Mouse (Mus musculus) hindbrain, embryonic 10.5 days (tissue): ENCODE data around the gene Ccdc85c. TPM values are rescaled to one million over a fixed set of nuclear protein-coding genes. Genes with fewer than 3 reads are reported as not detected.

Experiments used
- DNase-seq: peaks from one replicate; pipeline ENCODE4 v3.0.0-alpha.2; 2017; ENCODE audit warnings: low spot score
- H3K27ac ChIP-seq: fragments of 300-500 bp; sonication (generic); 2 replicates; pipeline ENCODE4 v1.5.1; 2016; ENCODE audit warnings: mild to moderate bottlenecking, moderate library complexity
- H3K27me3 ChIP-seq: fragments of 300-500 bp; sonication (generic); 2 replicates; pipeline ENCODE4 v1.6.1; 2016; ENCODE audit warnings: mild to moderate bottlenecking; ENCODE audit not compliant: poor library complexity, insufficient read depth, severe bottlenecking
- H3K36me3 ChIP-seq: fragments of 300-500 bp; sonication (generic); 2 replicates; pipeline ENCODE4 v1.6.1; 2016; ENCODE audit warnings: mild to moderate bottlenecking, moderate library complexity
- H3K4me1 ChIP-seq: fragments of 300-500 bp; sonication (generic); replicated peaks from 2 replicates; pipeline ENCODE4 v1.6.1; 2016; ENCODE audit warnings: mild to moderate bottlenecking
- H3K4me3 ChIP-seq: fragments of 300-500 bp; sonication (generic); 2 replicates; pipeline ENCODE4 v1.5.1; 2016; ENCODE audit warnings: mild to moderate bottlenecking, moderate library complexity
- H3K9me3 ChIP-seq: fragments of 300-500 bp; sonication (generic); 2 replicates; pipeline ENCODE4 v1.6.1; 2016; ENCODE audit warnings: mild to moderate bottlenecking, moderate library complexity
- WGBS: fragments of 180-500 bp; shearing (Covaris S2); methylation state at CpG from one replicate; pipeline ENCODE4 v1.1.7; 2016; 5-methylcytosine and 5-hydroxymethylcytosine counted together
- polyA plus RNA-seq: library from polyadenylated mRNA; unstranded; fragments of >200 nt; fragmentation: Nextera tagmentation; extraction: Ambion mirVana; gene quantifications from 2 replicates; pipeline ENCODE4 v1.2.1, GENCODE M21; 2016

The Ccdc85c gene
- polyA plus RNA-seq, 1 experiment from 2014 or later: 16.0 TPM

DNA sequence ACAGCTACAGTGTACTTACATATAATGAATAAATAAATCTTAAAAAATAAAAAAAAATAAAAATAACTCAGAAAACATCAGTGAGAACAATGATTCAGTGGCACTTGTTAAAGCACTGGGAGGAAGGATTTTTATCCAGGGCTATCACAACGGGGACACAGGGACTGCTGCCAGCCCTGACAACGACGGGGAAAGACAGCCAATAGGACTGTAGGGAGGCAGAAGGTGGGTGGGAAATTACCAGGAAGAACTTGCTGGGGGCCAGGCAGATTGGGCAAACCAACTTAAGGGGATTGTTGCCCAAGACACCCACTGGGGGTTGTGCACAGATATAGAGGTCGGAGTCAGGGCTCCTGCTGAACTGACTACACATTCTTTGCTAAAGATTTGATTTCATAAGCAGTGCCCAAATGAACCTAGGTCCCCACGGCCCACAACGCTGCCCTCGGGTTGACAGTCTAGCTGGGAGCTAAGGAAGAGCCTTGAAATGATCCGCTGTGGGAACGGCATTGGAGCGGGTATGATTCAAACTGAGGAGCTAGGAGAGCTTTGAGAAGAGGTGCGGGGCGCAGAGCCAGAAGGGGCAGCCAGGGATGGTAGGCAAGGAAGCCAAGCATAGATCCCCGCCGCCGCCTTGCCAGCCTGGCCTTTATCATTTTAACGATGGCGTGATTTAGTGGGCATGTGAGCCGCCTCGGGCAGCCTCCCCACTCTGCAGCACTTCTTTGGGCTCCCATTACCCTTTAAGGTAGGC, 13.1 kb upstream of the Ccdc85c start:
- no peak for DNase-seq
- WGBS: 82% methylated on average over 19 of the region's 19 CpGs
- no peak overlapping the region for H3K4me3 ChIP-seq
- no peak overlapping the region for H3K27ac ChIP-seq
- peaks cover 54% of the 10 kb centered on the region for H3K4me1 ChIP-seq
- no peaks in the 10 kb centered on the region for H3K9me3 ChIP-seq
- H3K36me3 ChIP-seq: no peaks in the 10 kb centered on the region
- H3K27me3 ChIP-seq: 0 out of 2 replicates have a peak, but pooled peaks cover 2% of the 10 kb centered on the region

DNA sequence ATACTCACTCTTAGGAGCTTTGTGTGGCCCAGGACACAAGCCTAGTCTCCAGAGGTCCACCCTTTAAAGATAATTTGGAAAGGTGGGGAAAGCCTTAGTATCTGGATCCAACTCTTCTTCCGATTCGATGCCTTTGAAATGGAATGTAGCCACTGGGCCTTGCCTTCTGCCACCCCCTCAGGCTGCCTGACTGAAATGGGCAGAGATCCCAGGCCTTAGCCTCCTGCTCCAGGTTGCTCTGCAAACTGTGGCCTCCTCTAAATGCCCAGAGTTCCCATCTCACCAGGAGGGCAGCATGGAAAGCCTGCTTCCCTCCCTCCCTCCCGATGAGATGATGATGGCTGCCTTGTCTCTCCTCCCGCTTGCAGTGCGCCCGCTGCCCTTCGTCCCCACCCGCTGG, 11.8 kb upstream of the Ccdc85c start:
- H3K4me1 ChIP-seq: peaks cover 43% of the 10 kb centered on the region
- 93% methylated on average over 8 of the region's 8 CpGs for WGBS

DNA sequence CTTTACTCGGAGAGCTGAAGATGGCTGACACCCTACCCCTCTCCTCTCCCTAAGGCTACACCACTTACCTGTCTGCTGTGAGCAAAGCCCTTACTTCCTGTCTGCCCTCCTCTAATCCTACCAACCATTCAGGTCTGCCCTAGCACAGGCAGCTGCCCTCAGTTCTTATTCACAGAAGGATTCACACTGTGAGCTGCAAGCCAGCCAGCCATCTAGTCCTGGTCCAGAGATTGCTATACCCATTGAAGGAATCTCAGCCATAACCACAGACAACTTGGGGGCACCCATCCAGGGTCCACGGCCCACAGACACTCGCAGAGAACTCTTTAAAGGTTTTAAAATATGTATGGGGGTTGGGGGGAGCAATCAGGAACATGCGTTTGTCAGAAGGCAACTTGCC, 11.2 kb upstream of the Ccdc85c start:
- peak overlapping the region; percentile 90 for H3K27ac ChIP-seq
- DNase-seq: no peak
- no peaks in the 10 kb centered on the region for H3K36me3 ChIP-seq
- H3K9me3 ChIP-seq: no peaks in the 10 kb centered on the region
- H3K4me1 ChIP-seq: peaks cover 37% of the 10 kb centered on the region
- H3K27me3 ChIP-seq: no peaks in the 10 kb centered on the region
- no peak overlapping the region for H3K4me3 ChIP-seq
- 76% methylated on average over 4 of the region's 4 CpGs for WGBS

More for the DNA sequence above, 11.8 kb upstream of the Ccdc85c start:
- Histone ChIP-seq H3K27me3 (0 out of 2 replicates have a peak, but pooled peaks cover 2% of the 10 kb centered on the region), H3K36me3 (no peaks in the 10 kb centered on the region), H3K9me3 (no peaks in the 10 kb centered on the region), H3K4me3 (no peak overlapping the region), H3K27ac (peak overlapping the region; percentile 35; the same call in 1 of the 2 replicates)
- no peak for DNase-seq

DNA sequence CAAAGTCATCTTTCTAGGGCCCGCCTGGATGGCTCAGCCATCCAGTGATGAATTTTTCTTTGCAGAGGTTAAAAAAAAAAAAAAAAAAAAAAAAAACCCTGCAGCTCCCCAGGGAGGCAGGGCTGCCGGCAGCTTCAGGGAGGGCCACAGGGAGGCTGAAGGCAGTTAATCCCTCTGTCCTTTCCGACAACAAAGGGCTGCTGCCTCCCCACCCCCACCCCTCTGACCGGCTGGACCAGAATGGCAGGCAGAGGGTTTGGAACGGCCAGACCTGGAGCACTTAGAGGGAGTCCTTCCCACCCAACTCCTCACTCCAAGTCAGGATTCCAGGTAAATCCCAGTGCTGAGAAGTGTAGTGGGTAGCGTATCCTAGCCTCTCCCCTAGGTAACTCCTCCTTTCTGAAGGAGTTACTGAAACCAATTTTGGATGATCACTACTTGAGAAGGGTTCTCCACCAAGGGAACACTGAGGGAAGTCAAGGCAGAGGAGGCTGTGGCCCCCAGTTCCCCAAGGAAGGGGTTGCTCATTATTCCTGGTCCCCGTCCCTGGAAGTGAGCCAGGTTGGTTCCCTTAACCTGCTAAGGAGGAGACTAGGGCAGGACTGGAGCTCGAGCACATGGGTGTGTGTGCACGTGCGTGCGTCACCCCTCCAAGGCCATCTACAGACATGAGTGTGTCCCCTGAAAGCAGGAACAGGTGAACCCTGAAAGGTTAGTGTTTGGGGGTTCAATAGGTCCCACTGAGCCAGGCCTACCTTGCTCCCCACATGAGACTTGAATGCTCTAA, 10.2 kb upstream of the Ccdc85c start:
- Histone ChIP-seq H3K4me3 (peak overlapping the region; percentile 39), H3K4me1 (peaks cover 36% of the 10 kb centered on the region), H3K36me3 (no peaks in the 10 kb centered on the region), H3K27ac (peak overlapping the region; percentile 90), H3K9me3 (no peaks in the 10 kb centered on the region), H3K27me3 (no peaks in the 10 kb centered on the region)
- DNase-seq: peak; percentile 67
- WGBS: 30% methylated on average over 11 of the region's 11 CpGs

DNA sequence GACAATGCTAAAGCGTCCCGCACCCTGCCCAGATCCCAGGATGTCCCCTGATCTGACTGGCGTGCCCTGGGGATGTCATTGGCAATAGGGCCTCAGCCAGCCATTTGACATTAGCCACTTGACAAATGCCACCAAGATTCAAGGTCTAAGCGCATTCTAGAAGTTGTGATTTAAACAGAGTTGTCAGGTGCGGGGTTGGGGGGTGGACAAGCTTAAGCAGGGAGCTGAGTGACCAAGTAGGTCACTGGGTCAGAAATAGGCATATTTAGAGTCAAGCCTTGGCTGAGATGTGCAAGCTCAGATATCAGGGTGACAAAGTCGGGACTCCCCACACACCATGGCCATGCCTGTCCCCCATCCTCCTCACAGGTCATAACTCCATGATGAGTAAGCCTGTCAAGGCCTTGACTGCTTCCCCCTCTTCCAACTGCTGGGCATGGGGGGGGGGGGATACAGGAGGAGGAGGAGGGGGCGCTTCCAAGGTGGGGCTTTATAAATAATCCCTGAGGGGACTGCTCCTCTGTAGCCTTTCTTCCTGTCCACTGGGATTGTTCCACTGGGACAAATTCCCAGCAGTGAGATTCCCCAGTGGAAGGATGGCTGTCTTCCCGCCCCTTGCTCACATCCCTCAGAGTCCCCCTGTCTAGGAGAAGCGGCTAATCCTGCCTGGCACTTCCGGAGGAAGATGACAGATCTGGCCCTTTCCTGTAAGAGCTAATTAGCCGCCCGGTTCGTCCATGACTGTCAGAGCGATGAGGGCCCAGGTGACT, 9.4 kb upstream of the Ccdc85c start:
- Histone ChIP-seq H3K27me3 (no peaks in the 10 kb centered on the region), H3K27ac (peak overlapping the region; percentile 90), H3K4me3 (peak overlapping the region; percentile 39), H3K36me3 (no peaks in the 10 kb centered on the region), H3K4me1 (peaks cover 36% of the 10 kb centered on the region), H3K9me3 (no peaks in the 10 kb centered on the region)
- WGBS: 32% methylated on average over 14 of the region's 14 CpGs
- DNase-seq: no peak

DNA sequence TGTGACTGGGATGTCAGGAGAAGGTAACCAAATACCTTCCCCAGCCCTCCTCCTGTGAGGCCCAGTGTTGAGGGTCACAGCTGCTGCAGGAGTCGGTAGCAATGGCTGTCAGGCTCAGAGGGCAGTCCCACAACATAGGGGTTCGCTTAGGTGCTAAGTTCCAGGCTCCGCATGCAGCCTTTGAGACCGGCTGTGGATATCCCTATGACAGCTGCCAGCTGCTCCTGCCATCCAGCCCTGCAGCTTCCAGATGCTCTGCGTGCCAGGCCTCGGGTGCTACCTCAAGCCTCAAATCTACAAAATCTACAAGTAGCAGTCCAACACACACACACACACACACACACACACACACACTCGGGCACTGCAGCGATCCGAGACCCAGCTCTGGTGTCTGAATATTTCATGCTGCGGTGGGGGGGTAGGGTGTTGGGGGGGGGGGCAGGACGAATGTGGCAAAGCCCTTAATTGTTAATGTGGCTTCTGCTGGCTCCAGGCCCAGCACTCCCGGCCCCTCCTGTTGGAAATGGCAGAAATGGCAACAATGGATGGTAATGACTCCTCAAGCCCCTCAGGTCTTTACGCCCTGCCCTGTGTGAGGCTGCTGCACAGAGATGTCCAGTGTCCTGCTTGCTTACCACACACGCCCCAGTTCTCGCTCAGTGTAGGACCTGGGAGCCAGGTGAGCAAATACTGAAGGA, 3.1 kb upstream of the Ccdc85c start:
- H3K27ac ChIP-seq: peak overlapping the region; percentile 97
- WGBS: 37% methylated on average over 15 of the region's 15 CpGs
- H3K36me3 ChIP-seq: no peaks in the 10 kb centered on the region
- DNase-seq: no peak
- no peaks in the 10 kb centered on the region; the same call in 1 of the 2 replicates for H3K27me3 ChIP-seq
- no peaks in the 10 kb centered on the region for H3K9me3 ChIP-seq
- peaks cover 62% of the 10 kb centered on the region for H3K4me1 ChIP-seq
- peak overlapping the region; percentile 91 for H3K4me3 ChIP-seq

DNA sequence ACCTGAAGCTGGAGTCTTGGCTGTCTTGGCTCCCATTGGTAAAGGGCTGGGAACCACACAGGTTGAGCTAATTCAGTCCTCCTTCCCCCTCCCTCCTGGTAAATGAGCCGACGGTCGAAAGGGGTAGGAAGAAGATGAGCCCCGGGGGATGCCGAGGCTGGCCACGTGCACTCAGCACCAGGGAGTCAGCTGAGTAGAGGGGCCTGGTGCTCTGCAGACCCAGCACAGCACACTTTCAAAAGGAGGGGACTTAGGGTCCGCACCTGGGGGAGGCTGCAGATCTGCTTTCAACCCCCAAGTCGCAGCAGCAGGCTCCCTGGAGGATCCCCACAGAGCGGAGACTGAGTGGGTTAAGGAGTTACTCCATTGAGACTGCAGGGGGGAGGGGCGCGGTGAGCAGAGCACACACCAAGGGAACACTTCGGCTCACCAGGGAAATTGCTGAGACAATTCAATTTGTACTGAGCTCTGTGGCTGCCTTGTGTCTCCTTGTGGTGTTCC, 2.2 kb upstream of the Ccdc85c start:
- peak; percentile 53 for DNase-seq
- peak overlapping the region; percentile 97 for H3K27ac ChIP-seq
- 2% methylated on average over 12 of the region's 12 CpGs for WGBS
- peaks cover 71% of the 10 kb centered on the region for H3K4me1 ChIP-seq
- peak overlapping the region; percentile 91 for H3K4me3 ChIP-seq
- no peaks in the 10 kb centered on the region for H3K9me3 ChIP-seq
- no peaks in the 10 kb centered on the region; the same call in 1 of the 2 replicates for H3K27me3 ChIP-seq
- H3K36me3 ChIP-seq: no peaks in the 10 kb centered on the region

DNA sequence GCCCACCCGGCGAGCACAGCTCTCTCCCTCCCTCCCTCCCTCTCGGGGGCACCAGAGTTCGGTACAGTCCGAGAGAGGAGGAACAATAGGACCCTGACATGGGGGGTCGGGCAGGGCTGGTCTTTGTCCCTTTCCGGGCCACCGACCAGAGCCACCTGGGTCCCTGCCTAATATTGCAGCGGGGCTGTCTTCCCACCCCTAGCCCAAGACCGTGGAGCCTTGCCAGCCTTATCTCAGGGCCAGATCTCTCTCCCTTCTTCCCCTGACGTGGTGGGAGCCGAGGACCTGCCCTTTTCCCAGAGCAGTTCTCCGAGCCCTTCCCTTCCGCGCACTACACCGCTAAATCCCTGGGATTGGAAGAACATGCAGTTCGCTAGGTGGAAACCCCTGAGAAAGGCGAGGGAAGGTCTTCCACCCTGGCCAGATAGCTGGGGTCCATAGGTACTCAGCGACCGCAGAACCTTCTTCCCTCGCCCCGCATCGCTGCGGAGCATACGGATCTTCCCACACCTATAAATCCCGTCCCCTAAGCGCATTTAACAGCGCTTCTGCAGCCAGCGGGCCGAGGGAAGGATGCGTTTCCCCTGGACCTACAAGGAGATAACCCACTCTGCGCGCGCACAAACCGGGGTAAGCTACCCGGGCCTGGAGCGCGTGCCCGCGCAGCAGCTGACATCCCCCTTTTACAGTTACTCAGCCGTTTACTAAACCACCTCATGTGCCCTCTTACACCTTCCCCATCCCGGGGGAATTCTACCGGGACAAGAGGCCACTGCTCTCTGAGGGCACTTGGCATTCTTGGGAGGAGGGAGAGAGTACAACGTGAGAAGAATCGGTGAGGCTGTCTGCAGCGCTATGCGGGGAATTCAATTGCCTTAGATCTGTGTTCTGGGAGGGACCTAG, 946 bp upstream of the Ccdc85c start:
- under 1% methylated on average over 47 of the region's 47 CpGs for WGBS
- Histone ChIP-seq H3K27me3 (no peaks in the 10 kb centered on the region; the same call in 1 of the 2 replicates), H3K4me3 (peak overlapping the region; percentile 91), H3K4me1 (peaks cover 84% of the 10 kb centered on the region), H3K9me3 (no peaks in the 10 kb centered on the region), H3K27ac (peak overlapping the region; percentile 97), H3K36me3 (peaks cover 12% of the 10 kb centered on the region)
- DNase-seq: peak; percentile 66

DNA sequence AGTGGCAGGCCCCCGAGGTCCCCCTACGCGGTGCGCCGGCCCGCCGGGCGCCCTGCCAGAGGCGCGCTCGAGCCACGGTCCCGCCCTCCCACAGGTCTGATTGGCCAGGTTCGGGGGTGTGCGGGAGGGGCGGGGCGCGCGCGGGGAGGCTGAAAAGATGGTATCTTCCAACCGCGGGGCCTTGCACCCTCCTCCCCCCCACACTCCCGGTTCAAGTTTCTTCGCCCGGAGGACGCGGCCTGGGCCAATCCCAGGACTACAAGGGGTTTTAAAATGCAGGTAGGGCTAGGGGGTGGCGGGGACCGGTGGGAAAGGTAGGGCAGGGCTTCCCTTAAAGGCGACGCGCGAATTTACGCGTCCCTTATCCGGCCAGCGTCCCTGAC, 274 bp upstream of the Ccdc85c start:
- H3K27ac ChIP-seq: peak overlapping the region; percentile 97
- no peaks in the 10 kb centered on the region; the same call in 1 of the 2 replicates for H3K27me3 ChIP-seq
- H3K4me1 ChIP-seq: peaks cover 87% of the 10 kb centered on the region
- DNase-seq: peak; percentile 99
- H3K4me3 ChIP-seq: peak overlapping the region; percentile 91
- WGBS: under 1% methylated on average over 37 of the region's 37 CpGs
- H3K36me3 ChIP-seq: peaks cover 17% of the 10 kb centered on the region
- no peaks in the 10 kb centered on the region for H3K9me3 ChIP-seq

DNA sequence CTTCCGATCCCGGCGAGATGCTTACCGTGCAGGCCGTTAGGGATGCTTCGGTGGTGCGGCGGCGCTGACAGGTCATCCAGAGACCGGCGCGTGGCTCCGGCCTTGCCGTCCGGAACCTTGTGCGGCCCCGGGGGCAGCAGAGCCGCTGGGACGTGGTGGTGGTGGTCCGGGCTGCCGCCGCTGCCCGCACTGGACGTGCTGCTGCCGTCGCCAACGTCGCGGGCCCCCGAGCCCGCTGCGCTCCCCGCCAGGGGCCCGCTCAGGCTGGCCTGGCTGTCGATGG, 971 bp downstream of the Ccdc85c start:
- peak overlapping the region; percentile 91 for H3K4me3 ChIP-seq
- peaks cover 98% of the 10 kb centered on the region for H3K4me1 ChIP-seq
- no peak for DNase-seq
- H3K36me3 ChIP-seq: peaks cover 28% of the 10 kb centered on the region
- H3K27ac ChIP-seq: peak overlapping the region; percentile 97
- H3K27me3 ChIP-seq: no peaks in the 10 kb centered on the region; the same call in 1 of the 2 replicates
- under 1% methylated on average over 35 of the region's 35 CpGs for WGBS
- H3K9me3 ChIP-seq: no peaks in the 10 kb centered on the region

DNA sequence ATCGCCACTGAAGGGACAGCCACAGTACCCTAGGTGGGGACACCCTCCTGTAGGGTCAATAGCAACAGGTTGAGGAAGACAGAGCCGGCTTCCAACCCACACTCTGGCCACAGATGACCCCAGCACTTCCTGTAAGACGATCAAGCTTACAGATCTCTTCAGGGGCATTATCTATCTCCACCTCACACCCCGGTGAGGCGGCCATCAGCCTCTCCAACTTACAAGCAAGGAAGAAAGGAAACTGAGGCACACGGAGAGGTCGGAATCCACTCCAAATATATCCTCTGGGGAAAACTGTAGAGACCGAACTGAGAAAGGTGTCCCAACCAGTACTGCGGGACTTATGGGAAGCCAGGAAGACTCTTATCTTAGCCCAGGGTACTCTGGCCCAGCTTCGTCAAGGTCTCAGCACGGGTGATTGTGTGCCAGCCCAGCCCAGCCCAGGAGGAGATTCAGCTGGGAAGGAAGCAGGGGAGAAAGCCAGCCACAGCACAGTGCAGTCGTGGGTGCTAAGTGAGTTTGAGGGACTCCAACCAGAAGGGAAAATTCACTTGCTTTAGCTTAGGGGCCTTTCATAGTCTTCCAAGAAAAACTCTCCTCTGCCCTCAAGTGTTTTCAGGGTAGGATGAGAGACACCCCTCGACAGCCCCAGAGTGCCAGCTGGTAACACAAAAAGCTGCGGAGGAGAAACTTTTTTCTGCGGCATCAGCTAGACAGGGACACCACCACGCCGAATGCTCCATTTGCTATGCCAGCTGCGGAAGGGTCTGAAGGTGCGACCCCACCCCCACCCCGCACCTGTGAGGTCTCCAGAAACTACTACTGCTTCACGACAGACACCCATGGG, 1.5 kb downstream of the Ccdc85c start:
- no peaks in the 10 kb centered on the region; the same call in 1 of the 2 replicates for H3K27me3 ChIP-seq
- peak overlapping the region; percentile 97 for H3K27ac ChIP-seq
- no peak for DNase-seq
- WGBS: 4% methylated on average over 21 of the region's 21 CpGs
- H3K4me1 ChIP-seq: peaks cover 98% of the 10 kb centered on the region
- H3K36me3 ChIP-seq: peaks cover 34% of the 10 kb centered on the region
- peak overlapping the region; percentile 91 for H3K4me3 ChIP-seq
- H3K9me3 ChIP-seq: no peaks in the 10 kb centered on the region
